Mouse (Mus musculus) bone marrow, adult 2 months (tissue): ENCODE results near the gene Stxbp6.

Experiments used
- CTCF ChIP-seq: fragments of 200-500 bp; IDR thresholded peaks from 2 replicates; pipeline ENCODE4 v1.5.1; 2011; ENCODE audit warnings: low read length, control low read depth; ENCODE audit not compliant: control insufficient read depth, insufficient read depth
- POLR2A ChIP-seq: fragments of 200-500 bp; IDR thresholded peaks from 2 replicates; pipeline ENCODE4 v1.6.1; 2011; ENCODE audit warnings: low read depth, mild to moderate bottlenecking, control low read depth, low read length, borderline replicate concordance; ENCODE audit not compliant: control insufficient read depth

DNA sequence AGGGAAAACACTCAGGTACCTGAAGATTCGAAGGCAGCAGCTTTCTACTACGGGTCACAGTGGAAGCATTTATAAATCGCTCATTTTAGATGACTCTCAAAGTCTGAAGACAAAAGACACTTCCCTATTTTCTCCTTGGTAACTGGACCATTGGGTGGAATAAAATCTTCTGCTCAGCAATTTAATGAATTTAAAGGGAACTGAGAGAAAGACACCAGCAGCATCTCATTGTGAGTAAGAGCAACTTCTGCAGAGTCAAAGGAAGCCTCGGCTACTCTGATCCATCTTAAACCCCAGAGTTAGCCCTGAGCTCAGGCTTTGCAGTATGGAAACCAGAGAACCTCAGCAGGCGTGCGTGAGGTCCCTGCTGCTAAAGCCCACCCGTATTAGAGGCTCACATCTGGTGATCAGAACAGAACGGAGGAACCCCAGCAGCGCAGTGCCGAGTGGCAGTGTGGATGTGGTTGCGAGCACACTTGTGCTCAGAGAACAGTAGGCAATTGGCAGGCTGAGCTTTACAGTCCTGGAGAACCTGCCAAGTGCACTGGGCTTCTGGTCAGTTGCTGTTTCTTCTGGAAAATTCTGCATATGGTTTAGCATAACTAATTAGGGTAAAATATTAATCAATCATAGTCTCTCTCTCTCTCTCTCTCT is 62.9 kb downstream of the Stxbp6 start:
- TF ChIP-seq CTCF (no peak), POLR2A (no peak)
